Mouse (Mus musculus): ENCODE results near the gene Ezr. TPM values are rescaled to one million over a fixed set of nuclear protein-coding genes. Genes with fewer than 3 reads are reported as not detected.

Gene Ezr
- total and polyA plus RNA-seq, 2 experiments from 2014 or later, result 44.7 to 62.4 TPM

- Histone ChIP-seq H3K9ac (replicated peaks; ENCODE audit: low read length) (no peak overlapping the region), H3K4me3 (ENCODE audit: low read length) (no peak overlapping the region), H3K4me2 (ENCODE audit: low read depth, low read length) (no peak overlapping the region), H3K27me3 (ENCODE audit: insufficient read depth, low read length) (no peaks in the 10 kb centered on the region), H3K4me1 (ENCODE audit: insufficient read depth, low read length) (peaks cover 21% of the 10 kb centered on the region), H3K27ac (peak overlapping the region; percentile 65; the same call in 1 of the 2 replicates), H3K9me3 (ENCODE audit: low read length) (no peaks in the 10 kb centered on the region), H3K36me3 (ENCODE audit: insufficient read depth, low read length) (0 out of 2 replicates have a peak, but pooled peaks cover 4% of the 10 kb centered on the region)
- no peak for TF ChIP-seq CTCF (IDR thresholded peaks at IDR 0.05; ENCODE audit: low read depth)
- peak; percentile 39 for DNase-seq (ENCODE audit: low spot score)
- ATAC-seq, result no peak
- WGBS, result 36% methylated on average over 7 of the region's 7 CpGs
Observed at GRCm38 (mm10) chr17:6747478-6747877, 35.1 kb downstream of the Ezr start.

- Histone ChIP-seq H3K4me3 (ENCODE audit: low read length) (no peak overlapping the region), H3K4me1 (ENCODE audit: insufficient read depth, low read length) (peaks cover 28% of the 10 kb centered on the region), H3K27me3 (ENCODE audit: insufficient read depth, low read length) (no peaks in the 10 kb centered on the region), H3K27ac (peak overlapping the region; percentile 65; the same call in 1 of the 2 replicates), H3K36me3 (ENCODE audit: insufficient read depth, low read length) (no peaks in the 10 kb centered on the region), H3K4me2 (ENCODE audit: low read depth, low read length) (no peak overlapping the region), H3K9ac (replicated peaks; ENCODE audit: low read length) (no peak overlapping the region), H3K9me3 (ENCODE audit: low read length) (no peaks in the 10 kb centered on the region)
- DNase-seq (ENCODE audit: low spot score), result peak; percentile 35
- 0 out of 2 replicates have a peak, but pooled peaks have one; percentile 20 for ATAC-seq
- WGBS, result 41% methylated on average over 9 of the region's 9 CpGs
- TF ChIP-seq CTCF (IDR thresholded peaks at IDR 0.05; ENCODE audit: low read depth), result no peak
Observed at GRCm38 (mm10) chr17:6746452-6747231, 35.9 kb downstream of the Ezr start.

GRCm38 (mm10) chr17:6745975-6746374 lies 36.6 kb downstream of the Ezr start:
- peak overlapping the region; percentile 65 for H3K27ac ChIP-seq
- H3K4me1 ChIP-seq (ENCODE audit: insufficient read depth, low read length), result peaks cover 30% of the 10 kb centered on the region
- H3K9ac ChIP-seq (replicated peaks; ENCODE audit: low read length), result no peak overlapping the region
- H3K27me3 ChIP-seq (ENCODE audit: insufficient read depth, low read length), result no peaks in the 10 kb centered on the region
- H3K9me3 ChIP-seq (ENCODE audit: low read length), result no peaks in the 10 kb centered on the region
- no peaks in the 10 kb centered on the region for H3K36me3 ChIP-seq (ENCODE audit: insufficient read depth, low read length)
- TF ChIP-seq CTCF (IDR thresholded peaks at IDR 0.05; ENCODE audit: low read depth), result peak; percentile 61
- ATAC-seq, result peak; percentile 92
- H3K4me3 ChIP-seq (ENCODE audit: low read length), result no peak overlapping the region
- WGBS, result 8% methylated on average over 9 of the region's 9 CpGs
- peak; percentile 80 for DNase-seq (ENCODE audit: low spot score)
- H3K4me2 ChIP-seq (ENCODE audit: low read depth, low read length), result peak overlapping the region; percentile 33; the same call in 1 of the 2 replicates

- Histone ChIP-seq H3K27ac (peak overlapping the region; percentile 65), H3K9ac (replicated peaks; ENCODE audit: low read length) (no peak overlapping the region), H3K4me3 (ENCODE audit: low read length) (no peak overlapping the region), H3K9me3 (ENCODE audit: low read length) (no peaks in the 10 kb centered on the region), H3K27me3 (ENCODE audit: insufficient read depth, low read length) (no peaks in the 10 kb centered on the region), H3K4me2 (ENCODE audit: low read depth, low read length) (peak overlapping the region; percentile 33; the same call in 1 of the 2 replicates), H3K4me1 (ENCODE audit: insufficient read depth, low read length) (peaks cover 30% of the 10 kb centered on the region), H3K36me3 (ENCODE audit: insufficient read depth, low read length) (no peaks in the 10 kb centered on the region)
- no peak for TF ChIP-seq CTCF (IDR thresholded peaks at IDR 0.05; ENCODE audit: low read depth)
- 12% methylated on average over 5 of the region's 5 CpGs for WGBS
- ATAC-seq (0 out of 2 replicates have a peak, but pooled peaks have one; percentile 43), DNase-seq (ENCODE audit: low spot score) (peak; percentile 52)
Observed at GRCm38 (mm10) chr17:6745503-6745902, 37.1 kb downstream of the Ezr start.

GRCm38 (mm10) chr17:6744871-6745270 lies 37.7 kb downstream of the Ezr start:
- no peaks in the 10 kb centered on the region for H3K36me3 ChIP-seq (ENCODE audit: insufficient read depth, low read length)
- WGBS, result 82% methylated on average over 14 of the region's 14 CpGs
- no peak overlapping the region for H3K4me3 ChIP-seq (ENCODE audit: low read length)
- DNase-seq (ENCODE audit: low spot score), result no peak
- no peaks in the 10 kb centered on the region for H3K27me3 ChIP-seq (ENCODE audit: insufficient read depth, low read length)
- ATAC-seq, result no peak
- peak overlapping the region; percentile 65; the same call in 1 of the 2 replicates for H3K27ac ChIP-seq
- H3K4me2 ChIP-seq (ENCODE audit: low read depth, low read length), result no peak overlapping the region
- no peak overlapping the region for H3K9ac ChIP-seq (replicated peaks; ENCODE audit: low read length)
- H3K9me3 ChIP-seq (ENCODE audit: low read length), result no peaks in the 10 kb centered on the region
- peaks cover 30% of the 10 kb centered on the region for H3K4me1 ChIP-seq (ENCODE audit: insufficient read depth, low read length)
- TF ChIP-seq CTCF (IDR thresholded peaks at IDR 0.05; ENCODE audit: low read depth), result no peak

GRCm38 (mm10) chr17:6744366-6744765 lies 38.2 kb downstream of the Ezr start:
- no peak for TF ChIP-seq CTCF (IDR thresholded peaks at IDR 0.05; ENCODE audit: low read depth)
- peaks cover 30% of the 10 kb centered on the region for H3K4me1 ChIP-seq (ENCODE audit: insufficient read depth, low read length)

More at GRCm38 (mm10) chr17:6744366-6744765, 38.2 kb downstream of the Ezr start:
- WGBS, result 53% methylated on average over 9 of the region's 9 CpGs
- no peaks in the 10 kb centered on the region for H3K36me3 ChIP-seq (ENCODE audit: insufficient read depth, low read length)
- no peak overlapping the region for H3K4me3 ChIP-seq (ENCODE audit: low read length)
- H3K9me3 ChIP-seq (ENCODE audit: low read length), result no peaks in the 10 kb centered on the region
- H3K27me3 ChIP-seq (ENCODE audit: insufficient read depth, low read length), result no peaks in the 10 kb centered on the region
- H3K9ac ChIP-seq (replicated peaks; ENCODE audit: low read length), result no peak overlapping the region
- ATAC-seq, result no peak
- DNase-seq (ENCODE audit: low spot score), result no peak
- no peak overlapping the region for H3K4me2 ChIP-seq (ENCODE audit: low read depth, low read length)
- 0 out of 2 replicates have a peak overlapping the region, but pooled peaks have one; percentile 65 for H3K27ac ChIP-seq
